Mouse (Mus musculus): ENCODE data around the gene Dgki.

DNA sequence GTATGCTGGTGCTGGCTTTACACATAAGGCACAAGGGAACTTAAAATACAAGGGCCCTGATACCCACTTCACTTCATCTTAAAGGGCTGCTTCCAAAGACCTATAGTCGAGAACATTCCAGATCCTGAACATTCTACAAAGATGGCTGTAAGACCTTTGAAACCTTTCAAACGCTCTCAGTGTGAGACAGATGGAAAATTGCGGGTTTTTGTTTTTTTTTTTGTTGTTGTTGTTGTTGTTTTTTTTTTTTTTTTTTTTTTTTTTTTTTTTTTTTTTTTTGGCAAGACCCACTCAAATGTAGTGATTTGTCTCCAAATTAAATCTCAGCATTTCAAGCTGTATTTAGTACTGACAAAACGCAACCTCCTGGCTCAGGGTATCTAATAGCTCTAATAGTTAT, 32.0 kb downstream of the Dgki start:
- TF ChIP-seq TAL1 (conservative IDR thresholded peaks at IDR 0.05; ENCODE audit: low read depth, low read length): no peak
- TF ChIP-seq GATA2 (IDR thresholded peaks at IDR 0.05; ENCODE audit: borderline replicate concordance, low read depth, low read length): no peak
- no peak for TF ChIP-seq POLR2AphosphoS5 (IDR thresholded peaks at IDR 0.05; ENCODE audit: insufficient replicate concordance, low read depth, low read length)
